Mouse (Mus musculus): Measurements from ENCODE around the gene Kank4. TPM values are rescaled to one million over a fixed set of nuclear protein-coding genes. Genes with fewer than 3 reads are reported as not detected.
"Not testable (repeated sequence)": the region's sequence is repeated elsewhere in the genome, so short reads cannot be mapped to it uniquely, and the experiment has no call there.

The Kank4 gene
- polyA plus RNA-seq, 1 experiment, result not detected

DNA sequence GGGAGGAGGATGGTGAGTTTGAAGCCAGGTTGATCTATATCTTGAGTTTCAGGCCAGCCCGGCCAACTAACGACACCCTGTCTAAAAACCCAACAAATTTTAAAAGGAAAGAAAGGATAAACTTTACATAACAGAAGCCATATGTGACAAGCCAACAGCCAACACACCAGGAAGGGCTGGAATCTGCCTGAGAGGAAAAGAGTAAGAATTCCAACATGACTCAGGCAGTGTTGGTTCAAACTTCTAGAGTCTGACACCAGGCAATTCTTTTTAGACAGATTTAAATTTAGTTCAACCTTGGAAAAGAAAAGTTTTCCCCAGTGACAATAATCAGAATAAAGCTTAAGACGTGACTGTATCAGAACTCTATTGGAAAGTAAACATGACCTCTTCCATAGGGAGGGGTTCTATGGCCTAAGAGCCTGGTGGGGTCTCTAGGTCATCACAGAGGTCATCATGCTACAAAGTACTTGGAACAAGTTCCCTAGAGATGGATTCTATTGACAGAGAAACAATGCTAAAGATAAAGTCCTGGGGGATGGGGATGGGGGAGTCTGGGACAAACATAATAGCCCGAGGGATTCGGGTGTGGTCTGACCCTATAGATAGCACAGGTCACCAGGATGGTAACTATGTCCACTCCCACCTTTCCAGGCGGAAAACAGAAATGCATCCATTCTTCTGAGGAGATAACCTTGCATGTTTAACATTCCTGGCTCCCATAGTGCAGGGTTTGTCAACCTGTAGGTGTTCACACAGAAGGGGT lies 30.0 kb upstream of the Kank4 start:
- WGBS, result 83% methylated on average over 6 of the region's 6 CpGs
- Histone ChIP-seq H3K4me3 (ENCODE audit: insufficient read depth, low read depth, low read length) (no peak overlapping the region), H3K4me1 (ENCODE audit: control insufficient read depth, insufficient read depth, low read length) (no peaks in the 10 kb centered on the region), H3K27ac (ENCODE audit: insufficient read depth, low read depth, low read length) (no peak overlapping the region)
- no peak for TF ChIP-seq CTCF (IDR thresholded peaks at IDR 0.05; ENCODE audit: insufficient read depth, low read depth, low read length)
- no peak for TF ChIP-seq POLR2A (IDR thresholded peaks at IDR 0.05; ENCODE audit: insufficient read depth, low read depth, low read length)

DNA sequence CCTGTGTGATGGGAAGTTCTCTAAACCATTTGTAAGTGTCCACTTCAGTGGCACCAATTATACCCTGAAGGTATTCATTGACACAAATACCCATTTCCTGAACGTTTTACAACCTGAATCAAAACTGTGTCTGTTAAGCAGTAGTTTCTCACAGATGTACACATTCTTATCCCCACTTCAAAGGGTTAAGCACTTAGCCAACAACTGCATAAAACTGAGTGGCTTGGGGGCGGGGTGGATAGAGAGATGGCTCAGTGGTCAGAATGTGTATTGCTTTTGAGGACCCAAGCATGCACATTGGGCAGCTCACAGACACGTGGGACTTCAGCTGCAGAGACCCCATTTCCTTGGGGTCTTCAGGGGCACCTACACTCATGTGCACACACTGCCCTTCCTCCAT lies 29.1 kb upstream of the Kank4 start:
- 61% methylated on average over 3 of the region's 3 CpGs for WGBS
- no peak for TF ChIP-seq CTCF (IDR thresholded peaks at IDR 0.05; ENCODE audit: insufficient read depth, low read depth, low read length)
- no peak for TF ChIP-seq POLR2A (IDR thresholded peaks at IDR 0.05; ENCODE audit: insufficient read depth, low read depth, low read length)

DNA sequence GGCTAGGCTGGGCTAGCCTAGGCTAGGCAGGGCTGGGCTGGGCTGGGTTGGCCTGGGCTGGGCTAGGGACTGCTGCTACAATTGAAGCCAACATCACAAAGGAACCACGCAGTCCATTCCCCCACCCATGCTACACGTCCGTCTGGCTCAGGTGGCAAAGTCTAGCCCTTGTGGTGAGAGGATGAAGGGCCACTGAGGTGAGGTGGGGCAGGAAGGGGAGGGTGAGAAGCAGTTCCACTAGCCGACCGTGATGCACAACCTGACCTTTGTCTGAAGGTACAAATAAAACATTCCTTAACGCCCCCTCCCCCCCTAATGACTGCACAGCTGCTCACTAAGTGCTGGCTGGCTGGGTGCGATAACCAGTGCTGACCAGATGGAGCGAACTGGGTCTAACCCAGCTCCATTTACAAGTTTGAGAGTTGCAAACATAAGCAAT lies 28.4 kb upstream of the Kank4 start:
- no peaks in the 10 kb centered on the region for H3K4me1 ChIP-seq (ENCODE audit: control insufficient read depth, insufficient read depth, low read length)
- no peak overlapping the region for H3K4me3 ChIP-seq (ENCODE audit: insufficient read depth, low read depth, low read length)
- no peak overlapping the region for H3K27ac ChIP-seq (ENCODE audit: insufficient read depth, low read depth, low read length)
- no peak for TF ChIP-seq CTCF (IDR thresholded peaks at IDR 0.05; ENCODE audit: insufficient read depth, low read depth, low read length)
- no peak for TF ChIP-seq POLR2A (IDR thresholded peaks at IDR 0.05; ENCODE audit: insufficient read depth, low read depth, low read length)
- WGBS, result 84% methylated on average over 8 of the region's 8 CpGs

More for the DNA sequence above, 29.1 kb upstream of the Kank4 start:
- H3K4me3 ChIP-seq (ENCODE audit: insufficient read depth, low read depth, low read length), result no peak overlapping the region
- no peak overlapping the region for H3K27ac ChIP-seq (ENCODE audit: insufficient read depth, low read depth, low read length)
- H3K4me1 ChIP-seq (ENCODE audit: control insufficient read depth, insufficient read depth, low read length), result no peaks in the 10 kb centered on the region

DNA sequence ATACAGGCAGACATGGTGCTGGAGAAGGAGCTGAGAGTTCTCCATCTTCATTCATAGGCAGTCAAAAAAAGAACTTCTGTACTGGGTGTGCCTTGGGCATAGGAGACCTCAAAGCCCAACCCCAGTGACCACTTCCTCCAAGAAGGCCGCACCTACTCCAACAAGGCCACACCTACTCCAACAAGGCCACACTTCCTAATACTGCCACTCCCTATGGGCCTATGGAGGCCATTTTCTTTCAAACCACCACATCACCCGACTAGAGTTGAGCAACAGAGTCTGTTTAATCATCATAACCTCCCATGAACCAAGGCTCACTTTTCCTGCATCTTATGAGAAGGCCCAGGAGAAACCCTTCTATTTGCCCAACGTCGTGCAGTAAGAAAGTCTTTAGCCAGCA lies 27.9 kb upstream of the Kank4 start:
- Histone ChIP-seq H3K27ac (ENCODE audit: insufficient read depth, low read depth, low read length) (no peak overlapping the region), H3K4me1 (ENCODE audit: control insufficient read depth, insufficient read depth, low read length) (no peaks in the 10 kb centered on the region), H3K4me3 (ENCODE audit: insufficient read depth, low read depth, low read length) (no peak overlapping the region)
- WGBS, result 92% methylated on average over 4 of the region's 4 CpGs
- TF ChIP-seq CTCF (IDR thresholded peaks at IDR 0.05; ENCODE audit: insufficient read depth, low read depth, low read length), result no peak
- TF ChIP-seq POLR2A (IDR thresholded peaks at IDR 0.05; ENCODE audit: insufficient read depth, low read depth, low read length), result no peak

DNA sequence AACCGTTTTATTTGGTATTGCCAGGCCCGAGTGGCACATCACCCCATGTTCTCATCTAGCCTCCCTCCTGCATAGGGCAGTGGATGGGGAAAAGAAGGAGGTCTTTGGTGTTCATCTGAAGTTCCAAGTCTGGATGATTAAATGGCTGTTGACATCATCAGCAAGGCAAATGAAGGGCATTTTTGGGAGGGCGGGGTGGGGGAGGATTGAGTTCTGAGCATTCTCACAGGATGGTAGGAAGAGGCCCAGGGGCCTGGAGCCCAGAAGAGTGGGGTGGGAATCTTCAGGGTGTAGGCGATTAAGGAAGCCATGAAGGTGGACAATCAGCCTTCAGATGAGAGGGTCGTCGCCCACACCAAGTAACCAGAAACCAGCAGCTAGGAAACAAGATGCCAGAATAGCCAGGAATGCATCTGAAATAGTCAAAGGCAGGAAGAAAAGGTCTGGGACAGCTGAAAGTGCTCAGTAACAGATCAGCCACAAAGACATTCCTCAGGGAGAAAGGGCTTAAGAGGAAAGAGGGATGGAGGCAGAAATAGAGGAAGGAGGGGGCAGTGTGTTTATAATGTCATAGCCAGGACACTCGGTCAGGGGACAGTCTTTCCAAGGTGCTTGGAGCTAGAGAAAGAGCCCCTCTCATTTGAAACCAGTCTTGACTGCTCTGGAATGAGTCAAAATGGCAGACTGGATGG lies 26.7 kb upstream of the Kank4 start:
- H3K4me3 ChIP-seq (ENCODE audit: insufficient read depth, low read depth, low read length), result no peak overlapping the region
- TF ChIP-seq POLR2A (IDR thresholded peaks at IDR 0.05; ENCODE audit: insufficient read depth, low read depth, low read length) (no peak), CTCF (IDR thresholded peaks at IDR 0.05; ENCODE audit: insufficient read depth, low read depth, low read length) (no peak)
- 90% methylated on average over 7 of the region's 7 CpGs for WGBS
- no peak overlapping the region for H3K27ac ChIP-seq (ENCODE audit: insufficient read depth, low read depth, low read length)
- H3K4me1 ChIP-seq (ENCODE audit: control insufficient read depth, insufficient read depth, low read length), result no peaks in the 10 kb centered on the region

DNA sequence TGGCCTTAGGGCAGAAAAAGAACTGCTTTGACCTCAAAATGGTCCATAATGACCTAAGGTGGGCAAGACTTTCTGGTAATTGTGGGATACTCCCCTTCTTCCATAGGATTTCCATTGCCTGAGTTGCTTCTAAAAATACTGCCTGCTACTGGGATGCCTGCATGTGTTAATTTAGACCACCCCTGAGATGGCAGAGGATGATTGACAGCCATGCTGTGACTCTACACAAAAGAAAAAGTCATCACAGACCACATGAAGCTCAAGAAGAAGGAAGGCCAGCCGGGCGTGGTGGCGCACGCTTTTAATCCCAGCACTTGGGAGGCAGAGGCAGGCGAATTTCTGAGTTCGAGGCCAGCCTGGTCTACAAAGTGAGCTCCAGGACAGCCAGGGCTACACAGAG lies 23.9 kb upstream of the Kank4 start:
- not testable (repeated sequence) for H3K4me1 ChIP-seq (ENCODE audit: control insufficient read depth, insufficient read depth, low read length); H3K27ac ChIP-seq (ENCODE audit: insufficient read depth, low read depth, low read length); H3K4me3 ChIP-seq (ENCODE audit: insufficient read depth, low read depth, low read length)
- WGBS, result 89% methylated on average over 6 of the region's 6 CpGs

DNA sequence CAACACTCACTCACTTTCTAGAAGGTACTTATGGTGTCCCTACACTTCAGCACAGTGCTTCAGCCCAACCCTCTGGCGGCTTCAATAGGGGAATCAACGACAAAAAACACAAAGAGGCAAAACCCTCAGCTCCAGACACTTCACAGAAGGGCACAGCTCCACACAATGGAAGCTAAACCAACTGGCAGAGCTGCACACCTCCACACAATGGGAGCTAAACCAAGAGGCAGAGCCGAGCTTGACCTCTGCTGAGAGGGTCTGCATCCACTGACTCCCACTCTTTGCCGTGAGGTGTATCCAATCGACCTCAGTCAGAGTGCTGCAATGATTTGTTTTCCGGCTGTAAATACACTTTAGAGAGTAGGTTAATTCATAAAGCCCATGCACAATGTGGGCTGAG lies 23.2 kb upstream of the Kank4 start:
- WGBS, result 33% methylated on average over 6 of the region's 6 CpGs
- Histone ChIP-seq H3K4me1 (ENCODE audit: control insufficient read depth, insufficient read depth, low read length) (no peaks in the 10 kb centered on the region), H3K4me3 (ENCODE audit: insufficient read depth, low read depth, low read length) (no peak overlapping the region), H3K27ac (ENCODE audit: insufficient read depth, low read depth, low read length) (no peak overlapping the region)
- TF ChIP-seq CTCF (IDR thresholded peaks at IDR 0.05; ENCODE audit: insufficient read depth, low read depth, low read length), result no peak
- no peak for TF ChIP-seq POLR2A (IDR thresholded peaks at IDR 0.05; ENCODE audit: insufficient read depth, low read depth, low read length)

DNA sequence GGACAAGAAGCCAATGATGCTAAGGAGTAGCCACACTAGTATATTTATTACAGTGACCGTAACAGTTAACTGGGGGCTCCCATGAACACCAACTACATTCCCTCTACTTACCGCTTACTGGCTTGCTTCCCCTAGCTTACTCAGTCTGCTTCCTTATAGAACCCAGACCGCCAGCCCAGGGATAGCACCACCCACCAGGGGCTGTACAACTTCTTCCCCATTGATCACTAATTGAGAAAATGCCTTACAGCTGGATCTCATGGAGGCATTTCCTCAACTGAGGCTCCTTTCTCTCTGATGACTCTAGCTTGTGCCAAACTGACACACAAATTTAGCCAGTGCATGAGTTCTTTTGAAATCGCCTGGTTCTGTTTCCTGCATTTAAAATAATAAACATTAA lies 21.6 kb upstream of the Kank4 start:
- TF ChIP-seq CTCF (IDR thresholded peaks at IDR 0.05; ENCODE audit: insufficient read depth, low read depth, low read length), result no peak
- no peak for TF ChIP-seq POLR2A (IDR thresholded peaks at IDR 0.05; ENCODE audit: insufficient read depth, low read depth, low read length)
- H3K4me1 ChIP-seq (ENCODE audit: control insufficient read depth, insufficient read depth, low read length), result no peaks in the 10 kb centered on the region
- no peak overlapping the region for H3K4me3 ChIP-seq (ENCODE audit: insufficient read depth, low read depth, low read length)
- WGBS, result 87% methylated on average over 4 of the region's 4 CpGs
- no peak overlapping the region for H3K27ac ChIP-seq (ENCODE audit: insufficient read depth, low read depth, low read length)

DNA sequence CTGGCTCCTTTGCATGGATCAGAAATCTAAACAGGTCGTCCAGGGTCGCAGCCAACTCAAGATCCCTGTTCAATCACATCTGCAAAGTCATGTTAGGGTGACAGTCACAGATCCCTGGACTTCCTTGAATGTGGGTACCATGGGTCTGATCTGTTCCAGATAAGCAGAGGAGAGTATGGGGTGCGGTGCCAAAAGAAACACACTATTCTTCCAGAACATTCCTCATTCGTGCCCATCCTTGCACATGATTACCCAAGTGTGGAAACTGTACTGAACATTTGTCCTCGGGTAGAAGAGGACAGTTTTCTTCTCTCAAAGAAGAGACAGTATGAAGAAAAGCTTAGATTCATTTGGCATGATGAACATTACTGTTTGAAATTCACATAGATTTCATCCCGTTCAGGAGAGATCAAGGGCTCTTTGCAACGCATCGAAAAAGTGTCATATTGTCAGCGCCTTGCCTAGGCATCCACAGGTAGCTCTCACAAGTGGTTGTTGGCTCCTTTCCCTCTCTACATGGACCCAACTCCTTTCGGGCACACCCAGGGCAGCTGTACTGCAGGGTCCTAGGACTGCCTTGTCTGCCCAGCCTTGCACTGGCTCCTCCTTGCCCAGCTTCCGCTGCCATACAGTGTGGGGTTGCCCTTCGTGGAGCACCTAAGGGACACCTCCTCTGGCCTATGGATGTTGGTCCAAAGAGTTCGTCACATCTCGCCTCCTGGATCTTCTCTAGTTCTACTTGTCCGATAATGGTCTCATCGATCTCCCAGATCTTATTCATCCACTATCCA lies 20.6 kb upstream of the Kank4 start:
- no peak overlapping the region for H3K27ac ChIP-seq (ENCODE audit: insufficient read depth, low read depth, low read length)
- WGBS, result 93% methylated on average over 16 of the region's 16 CpGs
- no peak for TF ChIP-seq CTCF (IDR thresholded peaks at IDR 0.05; ENCODE audit: insufficient read depth, low read depth, low read length)
- TF ChIP-seq POLR2A (IDR thresholded peaks at IDR 0.05; ENCODE audit: insufficient read depth, low read depth, low read length), result no peak
- H3K4me1 ChIP-seq (ENCODE audit: control insufficient read depth, insufficient read depth, low read length), result no peaks in the 10 kb centered on the region
- no peak overlapping the region for H3K4me3 ChIP-seq (ENCODE audit: insufficient read depth, low read depth, low read length)
